ENCODE assay signal across 9 mouse cellular contexts in genomic region chr16:15386241-15386574, GRCm38 (mm10).
A peak's percentile ranks its signal among the peaks of the same experiment; 100 is the strongest.
DNase-seq lines count a peak whose midpoint lies in the region; ATAC-seq and TF ChIP-seq lines count a peak whose summit lies in the region.
"Had no signal": no experiment of that assay in that cellular context is flagged by ENCODE, and none has a peak within 500 bp of the region (broad histone marks: within the 10 kb centered on the region; RNA-seq: fewer than 3 reads in every experiment).

No protein-coding gene starts in this region.

- TF ChIP-seq CTCF in midbrain, postnatal 0 days (IDR thresholded peaks at IDR 0.05), result no peak
- no peak for TF ChIP-seq CTCF in lung, embryonic 14.5 days (IDR thresholded peaks at IDR 0.05; ENCODE audit: low read depth)

- WGBS in embryonic facial prominence, embryonic 12.5 days, result 23% methylated on average over 1 of the region's 1 CpGs
- 90% methylated on average over 1 of the region's 1 CpGs for WGBS in embryonic facial prominence, embryonic 10.5 days
- WGBS in midbrain, postnatal 0 days, result 83% methylated on average over 1 of the region's 1 CpGs
- 93% methylated on average over 1 of the region's 1 CpGs for WGBS in midbrain, embryonic 10.5 days
- WGBS in lung, embryonic 14.5 days, result 3% methylated on average over 1 of the region's 1 CpGs

- no peak for DNase-seq in embryonic facial prominence, embryonic 10.5 days (ENCODE audit: low spot score)
- DNase-seq in midbrain, postnatal 0 days (ENCODE audit: low spot score), result peak; percentile 67
- no peak for DNase-seq in midbrain, embryonic 10.5 days (ENCODE audit: low spot score)
- DNase-seq in lung, embryonic 14.5 days, result peak; percentile 99
- DNase-seq in testis, postnatal 14 days (ENCODE audit: low spot score), result no peak
- DNase-seq in retina, postnatal 1 day, result no peak
- DNase-seq: liver, embryonic 13.5 days had no signal

- peak overlapping the region; percentile 54; the same call in 1 of the 2 replicates for H3K27ac ChIP-seq in embryonic facial prominence, embryonic 12.5 days
- no peak overlapping the region for H3K27ac ChIP-seq in embryonic facial prominence, embryonic 10.5 days (replicated peaks)
- no peak overlapping the region for H3K27ac ChIP-seq in midbrain, postnatal 0 days (ENCODE audit: low read depth, low read length)
- no peak overlapping the region for H3K27ac ChIP-seq in midbrain, embryonic 10.5 days (replicated peaks)
- peak overlapping the region; percentile 94 for H3K27ac ChIP-seq in lung, embryonic 14.5 days (ENCODE audit: low read depth)
- H3K27ac ChIP-seq: liver, embryonic 13.5 days had no signal

- no peaks in the 10 kb centered on the region for H3K27me3 ChIP-seq in embryonic facial prominence, embryonic 12.5 days
- no peaks in the 10 kb centered on the region for H3K27me3 ChIP-seq in embryonic facial prominence, embryonic 10.5 days (replicated peaks; ENCODE audit: low read depth, poor library complexity, severe bottlenecking)
- no peaks in the 10 kb centered on the region for H3K27me3 ChIP-seq in midbrain, postnatal 0 days (ENCODE audit: insufficient read depth, low read length)
- no peaks in the 10 kb centered on the region for H3K27me3 ChIP-seq in midbrain, embryonic 10.5 days (ENCODE audit: low read depth, poor library complexity, severe bottlenecking)
- H3K27me3 ChIP-seq in lung, embryonic 14.5 days (ENCODE audit: insufficient read depth, low read length), result no peaks in the 10 kb centered on the region
- H3K27me3 ChIP-seq: liver, embryonic 13.5 days had no signal

- peak; percentile 82 for ATAC-seq in embryonic facial prominence, embryonic 12.5 days (ENCODE audit: insufficient number of reproducible peaks, insufficient read depth, low FRiP score, low TSS enrichment)
- ATAC-seq in midbrain, postnatal 0 days (ENCODE audit: low FRiP score), result no peak
- peak; percentile 81 for ATAC-seq in lung, embryonic 14.5 days (ENCODE audit: insufficient read depth)
- no peak for ATAC-seq in megakaryocyte progenitor cell, adult 5-6 weeks (replicated peaks; ENCODE audit: poor library complexity)

- H3K9me3 ChIP-seq in embryonic facial prominence, embryonic 12.5 days, result no peaks in the 10 kb centered on the region
- H3K9me3 ChIP-seq in embryonic facial prominence, embryonic 10.5 days, result no peaks in the 10 kb centered on the region
- no peaks in the 10 kb centered on the region for H3K9me3 ChIP-seq in midbrain, postnatal 0 days (ENCODE audit: low read length)
- H3K9me3 ChIP-seq in midbrain, embryonic 10.5 days (replicated peaks), result no peaks in the 10 kb centered on the region
- no peaks in the 10 kb centered on the region for H3K9me3 ChIP-seq in lung, embryonic 14.5 days (ENCODE audit: low read depth, low read length)
- H3K9me3 ChIP-seq: liver, embryonic 13.5 days had no signal

- no peak overlapping the region for H3K4me2 ChIP-seq in embryonic facial prominence, embryonic 12.5 days (replicated peaks)
- H3K4me2 ChIP-seq in midbrain, postnatal 0 days (ENCODE audit: low read depth, low read length, poor library complexity, severe bottlenecking), result no peak overlapping the region
- no peak overlapping the region; the same call in 1 of the 2 replicates for H3K4me2 ChIP-seq in lung, embryonic 14.5 days
- H3K4me2 ChIP-seq: liver, embryonic 13.5 days had no signal

- no peak overlapping the region for H3K9ac ChIP-seq in embryonic facial prominence, embryonic 12.5 days
- no peak overlapping the region for H3K9ac ChIP-seq in midbrain, postnatal 0 days (replicated peaks; ENCODE audit: low read length, poor library complexity, severe bottlenecking)
- H3K9ac ChIP-seq in lung, embryonic 14.5 days, result no peak overlapping the region
- H3K9ac ChIP-seq: liver, embryonic 13.5 days had no signal

- no peaks in the 10 kb centered on the region for H3K4me1 ChIP-seq in embryonic facial prominence, embryonic 12.5 days
- no peaks in the 10 kb centered on the region for H3K4me1 ChIP-seq in embryonic facial prominence, embryonic 10.5 days
- no peaks in the 10 kb centered on the region for H3K4me1 ChIP-seq in midbrain, postnatal 0 days (ENCODE audit: insufficient read depth, low read length)
- H3K4me1 ChIP-seq in midbrain, embryonic 10.5 days, result no peaks in the 10 kb centered on the region
- H3K4me1 ChIP-seq in lung, embryonic 14.5 days (ENCODE audit: insufficient read depth), result peaks cover 21% of the 10 kb centered on the region
- H3K4me1 ChIP-seq: liver, embryonic 13.5 days had no signal

- no peak overlapping the region for H3K4me3 ChIP-seq in embryonic facial prominence, embryonic 12.5 days
- no peak overlapping the region for H3K4me3 ChIP-seq in embryonic facial prominence, embryonic 10.5 days
- H3K4me3 ChIP-seq in midbrain, postnatal 0 days (ENCODE audit: low read depth, low read length), result no peak overlapping the region
- H3K4me3 ChIP-seq in midbrain, embryonic 10.5 days, result no peak overlapping the region
- H3K4me3 ChIP-seq in lung, embryonic 14.5 days (ENCODE audit: low read depth, low read length), result no peak overlapping the region
- H3K4me3 ChIP-seq: liver, embryonic 13.5 days had no signal

- no peaks in the 10 kb centered on the region for H3K36me3 ChIP-seq in embryonic facial prominence, embryonic 12.5 days
- H3K36me3 ChIP-seq in embryonic facial prominence, embryonic 10.5 days (replicated peaks), result no peaks in the 10 kb centered on the region
- no peaks in the 10 kb centered on the region for H3K36me3 ChIP-seq in midbrain, postnatal 0 days (ENCODE audit: insufficient read depth, low read length)
- no peaks in the 10 kb centered on the region for H3K36me3 ChIP-seq in midbrain, embryonic 10.5 days
- no peaks in the 10 kb centered on the region for H3K36me3 ChIP-seq in lung, embryonic 14.5 days (ENCODE audit: insufficient read depth)
- H3K36me3 ChIP-seq: liver, embryonic 13.5 days had no signal

Comparison
In these comparisons a context has a peak if more than half of its experiments do, and no peak if none do; other contexts are left out.
1. H3K27ac ChIP-seq: peak in embryonic facial prominence, embryonic 12.5 days (single experiment) and lung, embryonic 14.5 days (single experiment); none in embryonic facial prominence, embryonic 10.5 days (single experiment), midbrain, postnatal 0 days (single experiment) and midbrain, embryonic 10.5 days (single experiment).
2. DNase-seq: peak in midbrain, postnatal 0 days (single experiment) and lung, embryonic 14.5 days (single experiment); none in embryonic facial prominence, embryonic 10.5 days (single experiment), midbrain, embryonic 10.5 days (single experiment), testis, postnatal 14 days (single experiment) and retina, postnatal 1 day (single experiment).
3. ATAC-seq: peak in embryonic facial prominence, embryonic 12.5 days (single experiment) and lung, embryonic 14.5 days (single experiment); none in midbrain, postnatal 0 days (single experiment) and megakaryocyte progenitor cell, adult 5-6 weeks (single experiment).